Mouse (Mus musculus) cerebellum, adult 11 months (tissue): ENCODE measurements at regions not wholly inside any gene's neighbourhood (a gene's known extent, or its start where the extent isn't known, plus 50 kb on each side); places are given as distances from the start of the nearest gene placed in this dataset.

Experiments used
- DNase-seq: peaks from one replicate; pipeline ENCODE4 v3.0.0; 2022

GRCm38 (mm10) chr3:105380818-105381217 is 71.3 kb upstream of the Kcnd3 start:
- DNase-seq, result no peak

- peak; percentile 56 for DNase-seq
These were observed 59.3 kb upstream of the Kcnd3 start for GRCm38 (mm10) chr3:105392611-105393514.
